Mouse (Mus musculus): ENCODE results near the gene Spp1.

Gene Spp1

GRCm38 (mm10) chr5:104434835-104435301 lies at the start of gene Spp1:
Gene Spp1 (plus strand): TSS chr5:104435118.
- DNase-seq (ENCODE audit: low read depth, low spot score): no peak

DNA sequence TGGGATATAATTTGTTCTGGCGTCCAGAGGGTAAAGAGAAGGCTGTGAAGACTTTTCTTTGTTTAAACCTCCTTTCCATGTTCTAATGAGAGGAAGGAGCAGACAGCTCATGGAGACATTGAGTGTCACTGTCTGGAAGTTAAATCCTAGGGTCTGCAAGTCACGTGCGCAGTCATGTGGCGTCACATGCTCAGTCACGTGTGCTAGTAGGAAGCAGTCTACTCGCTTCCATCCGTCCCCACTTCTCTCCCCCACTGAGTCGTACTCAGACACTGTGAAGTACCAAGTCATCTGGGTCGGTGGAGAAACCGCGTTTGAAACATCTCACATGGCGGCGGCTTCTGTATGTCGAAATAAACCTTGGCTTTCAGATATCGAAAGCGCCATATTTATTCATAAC lies 49.4 kb upstream of the Spp1 start:
- no peak for DNase-seq (ENCODE audit: low read depth, low spot score)

GRCm38 (mm10) chr5:104386908-104387307 lies 48.0 kb upstream of the Spp1 start:
- DNase-seq (ENCODE audit: low read depth, low spot score): no peak

- DNase-seq (ENCODE audit: low read depth, low spot score): no peak
These were observed 44.0 kb upstream of the Spp1 start for GRCm38 (mm10) chr5:104390962-104391361.

DNA sequence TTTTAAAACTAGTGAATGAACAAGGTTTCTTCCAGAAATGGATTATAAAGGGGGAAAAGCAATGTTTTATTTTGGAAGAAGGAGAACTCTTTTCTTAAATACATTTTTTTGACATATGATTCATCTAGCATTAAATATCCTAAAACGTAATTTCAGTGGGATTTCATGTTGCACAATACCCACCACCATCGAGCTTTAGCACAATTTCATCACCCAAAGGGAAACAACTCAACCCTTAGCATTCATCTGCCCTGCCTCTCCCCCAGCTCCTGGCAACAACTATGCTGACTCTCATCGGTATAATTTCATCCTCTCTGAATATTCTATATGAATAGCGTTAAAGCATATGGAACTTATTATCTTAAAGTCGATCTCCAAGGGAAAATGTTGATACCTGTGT lies 42.1 kb upstream of the Spp1 start:
- DNase-seq (ENCODE audit: low read depth, low spot score): no peak

DNA sequence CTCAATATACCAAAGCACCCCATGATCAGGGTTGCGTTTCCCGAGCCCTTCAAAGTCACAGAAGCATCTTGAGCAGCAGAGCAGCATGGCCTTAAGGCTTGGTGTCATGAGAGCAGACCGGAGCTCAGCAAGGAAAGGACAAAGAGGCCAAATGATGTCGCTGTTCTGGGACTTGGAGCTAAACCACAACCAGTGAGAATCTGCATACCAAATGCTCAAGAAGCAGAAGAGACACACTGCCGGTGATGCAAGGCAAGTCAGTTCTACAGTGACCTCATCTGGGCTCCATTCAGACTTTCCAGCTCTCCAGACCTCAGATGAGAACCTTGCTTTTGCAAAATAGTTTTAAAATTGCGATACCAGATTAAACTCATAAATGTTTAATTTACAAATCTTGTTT lies 38.6 kb upstream of the Spp1 start:
- no peak for DNase-seq (ENCODE audit: low read depth, low spot score)

DNA sequence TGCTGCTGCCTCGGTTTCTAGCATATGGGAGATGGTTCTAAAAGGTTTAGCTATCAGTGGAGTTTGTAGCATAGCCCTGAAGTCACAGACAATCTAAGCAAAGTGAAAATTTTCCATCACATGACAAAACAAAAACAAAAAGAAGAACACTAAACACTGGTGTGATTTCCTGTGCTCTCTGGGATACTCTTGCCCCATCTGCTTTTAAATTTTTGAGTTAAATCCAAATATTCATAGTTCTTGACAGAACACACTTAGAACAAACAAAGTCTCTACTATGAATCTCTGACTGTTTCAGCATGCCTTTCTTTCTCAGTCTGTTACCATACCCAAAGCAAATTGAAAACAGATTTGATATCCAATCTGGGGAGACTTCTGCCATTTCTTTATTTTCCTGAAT lies 36.9 kb upstream of the Spp1 start:
- no peak for DNase-seq (ENCODE audit: low read depth, low spot score)

DNA sequence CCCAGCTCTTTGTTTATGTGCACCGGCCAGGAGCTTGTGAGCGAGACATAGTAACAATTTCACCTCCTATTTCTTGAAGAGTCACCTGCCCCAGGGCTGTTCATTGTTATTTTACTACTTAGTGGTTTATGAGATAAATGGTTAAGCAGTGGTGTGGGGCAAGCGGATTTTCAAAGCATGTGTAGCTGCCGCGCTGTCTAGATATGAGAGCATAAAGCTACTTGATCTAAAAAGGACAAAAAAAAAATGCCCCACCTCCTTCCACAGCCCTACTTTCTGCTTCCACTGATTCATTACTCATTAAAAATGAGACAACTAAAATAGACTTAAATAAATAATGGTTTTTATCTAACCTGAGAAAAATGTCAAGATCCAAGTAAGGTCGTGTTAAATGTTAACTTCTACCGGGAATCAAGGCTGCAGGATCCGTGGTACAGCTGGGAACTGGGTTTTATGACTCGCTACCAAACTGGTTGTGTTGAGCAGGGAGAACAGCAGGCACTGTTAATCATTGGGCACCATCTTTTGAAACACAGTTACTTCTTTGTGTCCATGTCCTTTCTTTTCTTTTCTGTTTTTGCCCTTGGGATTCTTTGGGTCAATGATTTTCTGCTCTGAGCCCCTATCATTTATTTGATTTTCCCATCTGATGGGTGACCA lies 35.5 kb upstream of the Spp1 start:
- no peak for DNase-seq (ENCODE audit: low read depth, low spot score)

DNA sequence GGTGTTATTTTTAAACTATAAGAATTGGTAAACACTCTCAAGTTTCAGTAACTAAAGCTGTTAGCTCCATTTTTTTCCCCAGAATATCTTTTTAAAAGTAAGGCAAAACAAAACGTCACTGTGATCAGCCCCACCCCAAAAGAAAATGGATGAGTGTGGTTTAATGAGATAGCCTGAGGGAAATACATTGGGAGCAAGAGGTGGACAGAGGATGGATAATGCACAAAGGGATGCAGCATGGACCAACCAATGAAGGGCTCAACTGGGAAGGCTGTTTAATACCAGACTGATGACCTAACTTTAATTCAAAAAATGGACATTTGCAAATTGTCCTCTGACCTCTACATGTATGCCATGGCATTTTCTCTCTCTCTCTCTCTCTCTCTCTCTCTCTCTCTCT lies 34.9 kb upstream of the Spp1 start:
- no peak for DNase-seq (ENCODE audit: low read depth, low spot score)

DNA sequence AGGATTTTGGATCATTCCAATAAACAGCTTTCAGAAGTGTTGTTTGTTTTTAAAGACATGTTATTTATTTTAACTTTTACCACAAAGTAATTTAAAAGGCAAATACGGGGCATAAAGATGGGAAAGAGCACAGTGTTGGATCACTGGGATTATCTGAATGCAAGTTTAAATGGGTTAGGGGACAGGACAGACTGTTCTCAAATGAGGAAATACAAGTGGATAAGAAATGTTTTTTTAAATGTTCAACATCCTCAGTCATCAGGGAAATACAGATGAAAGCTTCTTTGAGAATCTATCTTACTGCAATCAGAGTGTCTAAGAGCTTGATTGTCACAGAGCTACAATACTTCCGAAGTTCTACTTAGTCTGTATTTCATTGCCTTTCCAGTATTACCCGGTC lies 32.3 kb upstream of the Spp1 start:
- DNase-seq (ENCODE audit: low read depth, low spot score): no peak

- no peak for DNase-seq (ENCODE audit: low read depth, low spot score)
These were observed 31.6 kb upstream of the Spp1 start for GRCm38 (mm10) chr5:104403351-104403750.

GRCm38 (mm10) chr5:104404551-104404950 lies 30.4 kb upstream of the Spp1 start:
- DNase-seq (ENCODE audit: low read depth, low spot score): no peak

DNA sequence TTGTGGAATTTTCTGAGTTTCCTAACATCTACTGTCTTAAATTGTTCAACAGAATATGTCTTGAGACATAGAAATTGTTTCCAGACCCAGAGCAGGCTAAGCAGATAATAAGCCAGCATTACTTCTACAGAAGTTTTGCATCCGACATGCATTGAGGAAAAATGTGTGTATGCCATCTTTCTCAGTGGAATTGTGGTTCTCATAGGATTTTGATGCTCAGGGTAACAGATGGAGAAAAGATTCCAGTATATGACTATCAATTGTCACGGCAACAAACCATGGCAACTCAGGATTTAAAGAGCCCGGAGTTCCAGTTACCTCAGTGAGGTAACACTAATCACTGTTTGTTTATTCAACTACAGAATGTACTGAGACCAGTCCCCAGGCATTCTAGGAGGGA lies 29.9 kb upstream of the Spp1 start:
- no peak for DNase-seq (ENCODE audit: low read depth, low spot score)

DNA sequence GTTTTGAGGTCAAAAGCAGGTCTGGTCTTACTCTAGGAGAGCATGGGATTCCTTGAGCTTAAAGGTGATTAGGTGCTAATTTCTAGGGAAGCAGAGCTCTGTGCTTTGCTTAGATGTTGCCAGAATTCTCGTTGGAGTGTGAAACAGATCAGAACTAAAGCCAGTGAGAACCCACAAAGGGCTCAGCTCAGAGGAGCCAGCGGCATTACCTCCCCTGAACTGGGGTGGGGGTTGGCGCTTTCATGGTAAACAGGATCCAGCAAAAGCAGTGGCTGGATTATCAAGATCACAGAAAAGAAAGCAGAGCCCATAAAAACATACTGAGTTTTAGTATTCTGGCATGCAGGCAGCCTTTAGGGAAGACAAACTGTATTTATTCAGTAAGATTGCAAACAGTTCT lies 28.2 kb upstream of the Spp1 start:
- no peak for DNase-seq (ENCODE audit: low read depth, low spot score)

DNA sequence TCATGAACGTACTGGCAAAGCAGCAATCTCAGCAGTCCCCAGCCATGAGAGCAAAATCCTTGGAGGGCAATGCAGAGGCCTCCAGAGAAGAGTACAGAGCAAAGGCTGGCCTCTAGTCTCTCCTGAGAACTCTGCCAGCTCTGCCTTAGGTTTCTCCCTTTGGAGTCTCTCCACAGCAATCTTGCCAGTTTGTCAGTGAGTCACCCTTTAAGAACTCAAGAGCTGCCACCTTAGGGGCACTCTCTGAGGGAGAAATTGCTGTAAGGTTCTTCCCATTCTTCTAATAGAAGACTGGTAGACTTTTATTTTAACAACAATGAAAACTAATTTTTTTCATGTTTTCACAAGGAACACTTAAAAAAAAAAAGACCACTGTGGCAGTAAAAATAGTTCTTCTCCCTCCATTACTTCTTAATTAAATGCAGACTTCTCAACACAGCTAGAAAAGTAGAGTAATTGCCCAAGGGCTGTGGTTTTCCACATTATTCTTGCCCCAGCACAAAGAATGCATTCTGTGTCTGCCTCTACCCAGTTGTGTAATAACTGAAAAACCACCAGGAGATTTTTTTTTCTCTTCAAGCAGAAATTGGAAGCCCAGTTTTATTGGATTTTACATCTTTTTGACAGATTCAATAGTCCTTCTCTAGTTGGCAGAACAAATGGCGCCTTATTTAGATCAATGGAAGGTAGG lies 27.2 kb upstream of the Spp1 start:
- no peak for DNase-seq (ENCODE audit: low read depth, low spot score)

DNA sequence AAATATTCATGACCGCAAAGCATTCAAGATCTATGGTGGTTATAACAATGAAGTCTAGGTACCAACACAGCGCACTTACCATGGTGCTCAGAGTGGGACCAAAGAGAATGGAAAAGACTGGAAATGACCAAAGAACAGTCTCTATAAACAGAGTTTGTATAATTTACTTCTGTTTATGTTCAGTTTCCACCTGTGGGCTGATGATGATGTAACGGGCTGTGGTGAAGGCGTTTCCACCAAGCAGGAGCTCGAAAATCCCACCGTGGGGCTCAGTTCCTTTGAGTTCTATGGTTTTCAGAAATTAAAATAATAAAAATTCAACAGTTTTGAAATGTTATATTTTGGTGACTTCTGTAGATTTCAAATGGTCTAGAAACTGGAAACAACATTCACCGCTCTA lies 26.4 kb upstream of the Spp1 start:
- DNase-seq (ENCODE audit: low read depth, low spot score): no peak

GRCm38 (mm10) chr5:104415999-104416398 lies 18.9 kb upstream of the Spp1 start:
- no peak for DNase-seq (ENCODE audit: low read depth, low spot score)

GRCm38 (mm10) chr5:104417028-104417427 lies 17.9 kb upstream of the Spp1 start:
- no peak for DNase-seq (ENCODE audit: low read depth, low spot score)

GRCm38 (mm10) chr5:104417721-104418120 lies 17.2 kb upstream of the Spp1 start:
- DNase-seq (ENCODE audit: low read depth, low spot score): no peak

GRCm38 (mm10) chr5:104422039-104422438 lies 12.9 kb upstream of the Spp1 start:
- DNase-seq (ENCODE audit: low read depth, low spot score): no peak

- DNase-seq (ENCODE audit: low read depth, low spot score): no peak
These were observed 11.1 kb upstream of the Spp1 start for GRCm38 (mm10) chr5:104423861-104424260.

DNA sequence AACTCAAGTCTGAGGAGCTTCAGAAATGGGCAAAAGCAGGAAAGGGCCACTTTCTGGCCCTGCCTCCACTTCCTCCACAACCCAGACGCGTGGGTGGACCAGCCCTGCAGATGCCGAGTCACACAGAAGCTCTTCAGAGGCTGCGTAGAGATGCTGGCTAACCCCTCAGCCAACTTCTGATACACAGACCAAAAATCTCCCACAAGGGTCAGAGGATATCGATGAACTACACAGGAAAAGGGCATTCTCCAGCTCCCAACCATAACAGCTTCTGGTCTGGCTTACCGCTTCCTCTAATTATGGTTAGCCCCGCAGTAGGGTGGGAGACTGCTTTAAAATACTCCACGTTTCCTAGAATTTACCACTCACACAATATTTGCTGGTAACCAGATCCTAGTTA lies 9.0 kb upstream of the Spp1 start:
- DNase-seq (ENCODE audit: low read depth, low spot score): no peak

DNA sequence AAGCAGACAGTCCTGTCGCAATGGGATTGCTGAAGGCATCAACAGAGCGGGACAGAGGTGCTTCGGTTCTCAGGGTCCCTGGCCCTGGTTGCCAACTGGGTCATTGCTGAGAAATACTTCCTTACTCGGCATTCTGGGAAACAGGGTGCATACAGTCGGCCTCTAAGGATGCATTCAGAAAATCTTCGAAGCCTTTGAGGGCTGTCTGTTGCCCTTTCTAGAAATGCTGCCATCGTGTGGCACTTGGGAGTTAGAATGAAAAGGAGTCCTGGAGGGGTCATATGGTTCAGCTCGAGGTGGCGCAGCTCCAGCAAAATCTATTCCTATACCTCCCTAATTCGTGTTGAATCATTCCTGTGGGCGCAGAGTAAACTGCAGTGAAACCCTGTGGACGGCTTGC lies 2.0 kb upstream of the Spp1 start:
- no peak for DNase-seq (ENCODE audit: low read depth, low spot score)

Measured in retina, adult 2 months (tissue).